Mouse (Mus musculus): ENCODE data around the gene Tnfaip8l2. TPM values are rescaled to one million over a fixed set of nuclear protein-coding genes. Genes with fewer than 3 reads are reported as not detected.
"Not testable (repeated sequence)": the region's sequence is repeated elsewhere in the genome, so short reads cannot be mapped to it uniquely, and the experiment has no call there.

The Tnfaip8l2 gene
- polyA plus RNA-seq, 1 experiment from 2014 or later: 2.0 TPM

DNA sequence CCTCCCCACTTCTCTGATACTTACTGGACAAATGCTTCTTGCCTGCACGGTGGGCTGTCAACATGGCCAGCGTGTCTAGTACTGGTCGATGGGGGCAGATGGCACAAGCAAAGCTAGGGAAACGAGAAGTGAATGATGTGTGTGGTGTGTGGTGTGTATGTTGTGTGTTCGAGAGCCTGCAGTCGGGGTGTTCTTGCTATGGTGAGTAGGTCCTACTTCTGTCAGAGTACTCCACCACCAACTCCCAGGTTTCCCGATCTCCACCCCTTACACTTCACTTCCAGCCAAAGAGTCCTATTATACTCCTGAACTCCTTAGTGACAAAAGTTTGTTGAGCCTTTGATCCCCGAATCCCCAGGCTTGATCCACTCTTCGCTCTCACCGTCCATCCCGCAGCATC is 9.0 kb downstream of the Tnfaip8l2 start:
- H3K4me3 ChIP-seq (replicated peaks): peak overlapping the region; percentile 57
- no peaks in the 10 kb centered on the region for H3K9me3 ChIP-seq
- H3K4me2 ChIP-seq: peak overlapping the region; percentile 78
- WGBS: 59% methylated on average over 11 of the region's 11 CpGs
- peak overlapping the region; percentile 80 for H3K9ac ChIP-seq
- H3K4me1 ChIP-seq: peaks cover 16% of the 10 kb centered on the region
- H3K27ac ChIP-seq: peak overlapping the region; percentile 73; the same call in 1 of the 2 replicates
- no peaks in the 10 kb centered on the region for H3K27me3 ChIP-seq
- H3K36me3 ChIP-seq (replicated peaks): peaks cover 31% of the 10 kb centered on the region
- ATAC-seq (ENCODE audit: low FRiP score): peak; percentile 10; the same call in 1 of the 2 replicates

DNA sequence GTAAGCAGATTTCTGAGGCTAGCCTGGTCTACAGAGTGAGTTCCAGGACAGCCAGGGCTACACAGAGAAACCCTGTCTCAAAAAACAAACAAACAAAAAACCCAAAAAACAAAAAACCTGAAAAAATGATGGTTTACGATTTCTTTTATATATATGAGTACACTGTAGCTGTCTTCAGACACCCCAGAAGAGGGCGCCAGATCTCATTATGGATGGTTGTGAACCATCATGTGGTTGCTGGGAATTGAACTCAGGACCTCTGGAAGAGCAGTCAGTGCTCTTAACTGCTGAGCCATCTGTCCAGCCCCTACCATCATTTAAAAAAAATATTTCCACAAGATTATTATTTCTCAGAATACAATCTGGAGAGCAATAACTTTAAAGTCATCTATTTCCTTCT is 9.8 kb downstream of the Tnfaip8l2 start:
- ATAC-seq (ENCODE audit: low FRiP score); H3K4me3 ChIP-seq (replicated peaks); H3K4me2 ChIP-seq; H3K9me3 ChIP-seq; H3K27me3 ChIP-seq; H3K27ac ChIP-seq; H3K9ac ChIP-seq: not testable (repeated sequence)
- Histone ChIP-seq H3K36me3 (replicated peaks) (peaks cover 30% of the 10 kb centered on the region), H3K4me1 (peaks cover 16% of the 10 kb centered on the region)
- 82% methylated on average over 2 of the region's 2 CpGs for WGBS

DNA sequence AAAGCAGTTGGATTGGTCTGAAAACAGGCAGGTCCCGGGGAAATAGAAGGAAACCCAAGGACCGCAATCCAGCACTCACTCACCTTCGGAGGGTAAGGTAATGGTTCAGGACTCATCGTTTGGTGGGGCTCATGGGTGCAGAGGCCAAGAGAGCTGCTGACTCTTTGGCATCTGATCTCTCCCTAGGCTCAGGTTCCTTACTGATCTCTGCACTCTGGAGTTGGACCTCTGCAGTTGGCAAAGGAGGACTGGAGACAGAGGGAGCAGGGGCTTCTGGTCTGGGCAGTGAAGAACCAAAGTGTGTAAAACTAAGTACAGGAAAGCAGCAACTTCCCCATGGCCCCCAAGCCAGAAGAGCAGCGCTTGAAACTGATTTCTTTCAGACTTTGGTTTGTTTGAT is 12.1 kb downstream of the Tnfaip8l2 start:
- Histone ChIP-seq H3K9me3 (no peaks in the 10 kb centered on the region), H3K4me2 (no peak overlapping the region), H3K4me3 (replicated peaks) (no peak overlapping the region), H3K9ac (no peak overlapping the region), H3K27me3 (no peaks in the 10 kb centered on the region), H3K36me3 (replicated peaks) (peaks cover 30% of the 10 kb centered on the region), H3K27ac (no peak overlapping the region), H3K4me1 (peaks cover 10% of the 10 kb centered on the region)
- ATAC-seq (ENCODE audit: low FRiP score): no peak
- WGBS: 92% methylated on average over 5 of the region's 5 CpGs

DNA sequence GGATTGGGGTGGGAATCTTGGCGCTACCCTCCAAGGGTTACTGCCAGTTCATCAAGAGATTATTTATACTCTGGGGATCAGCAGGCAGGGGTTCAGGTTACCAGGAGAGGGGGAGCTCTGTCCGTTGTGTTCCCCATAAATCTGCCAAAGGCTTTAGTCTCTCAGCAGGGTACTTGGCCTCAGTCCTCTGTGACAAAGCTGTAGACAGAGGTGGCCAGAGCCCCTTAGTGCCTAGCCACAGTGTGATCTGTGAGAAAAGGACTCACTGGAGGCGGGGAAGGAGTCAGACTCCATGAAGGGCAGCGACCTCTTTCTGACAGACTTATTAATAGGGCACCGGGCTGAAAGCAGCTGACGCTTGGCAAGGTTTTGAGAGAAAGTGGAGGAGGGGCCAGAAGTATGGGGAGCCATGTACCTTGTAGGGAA is 12.9 kb downstream of the Tnfaip8l2 start:
- WGBS: 63% methylated on average over 6 of the region's 6 CpGs
- no peak overlapping the region for H3K4me3 ChIP-seq (replicated peaks)

DNA sequence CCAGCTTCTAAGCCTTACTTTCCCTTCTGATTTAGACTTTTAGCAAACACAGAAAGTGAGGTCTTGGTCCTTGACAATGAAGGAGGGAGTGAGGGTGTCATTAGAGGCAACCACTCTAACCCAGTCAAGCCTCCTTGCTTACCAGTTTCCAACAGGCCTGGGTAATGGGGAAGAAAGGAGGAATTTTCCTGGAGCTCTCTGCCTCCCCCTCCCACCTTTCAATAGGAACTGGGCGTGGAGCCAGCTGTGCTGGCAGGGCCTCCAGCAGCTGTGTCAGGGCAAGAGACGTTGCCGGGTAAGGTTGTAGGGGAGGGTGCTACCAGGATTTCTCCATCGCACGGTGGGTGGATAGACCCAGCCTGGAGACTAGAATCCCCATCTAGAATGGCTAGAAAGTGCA is 17.2 kb downstream of the Tnfaip8l2 start:
- no peak overlapping the region for H3K4me3 ChIP-seq (replicated peaks)
- H3K9ac ChIP-seq: no peak overlapping the region
- H3K27me3 ChIP-seq: no peaks in the 10 kb centered on the region
- H3K9me3 ChIP-seq: no peaks in the 10 kb centered on the region
- peaks cover 5% of the 10 kb centered on the region; the same call in 1 of the 2 replicates for H3K4me1 ChIP-seq
- H3K27ac ChIP-seq: 0 out of 2 replicates have a peak overlapping the region, but pooled peaks have one; percentile 31
- ATAC-seq (ENCODE audit: low FRiP score): no peak
- 46% methylated on average over 5 of the region's 5 CpGs for WGBS
- H3K36me3 ChIP-seq (replicated peaks): peaks cover 48% of the 10 kb centered on the region
- H3K4me2 ChIP-seq: no peak overlapping the region

More for the DNA sequence above, 12.9 kb downstream of the Tnfaip8l2 start:
- Histone ChIP-seq H3K4me1 (peaks cover 11% of the 10 kb centered on the region), H3K36me3 (replicated peaks) (peaks cover 30% of the 10 kb centered on the region), H3K4me2 (no peak overlapping the region), H3K27me3 (no peaks in the 10 kb centered on the region), H3K27ac (no peak overlapping the region), H3K9me3 (no peaks in the 10 kb centered on the region), H3K9ac (no peak overlapping the region; the same call in 1 of the 2 replicates)
- no peak for ATAC-seq (ENCODE audit: low FRiP score)

DNA sequence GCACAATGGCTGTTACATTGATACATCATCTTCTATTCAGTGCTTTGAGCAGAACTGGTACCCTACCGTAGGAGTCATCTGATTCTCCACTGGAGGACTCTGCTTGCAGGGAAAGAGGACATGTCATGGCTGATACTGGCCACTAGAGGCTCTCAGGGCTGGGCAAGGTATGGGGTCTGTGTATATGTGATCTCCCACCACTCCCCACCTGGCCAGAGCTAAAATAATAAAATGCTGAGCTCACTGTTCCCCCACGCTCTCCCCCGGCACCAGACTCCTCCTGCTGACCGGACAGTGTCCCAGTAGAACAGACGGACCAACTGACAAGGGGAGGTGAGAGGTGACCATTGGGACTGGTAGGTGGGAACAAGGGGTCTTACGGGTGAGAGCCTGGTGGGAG is 17.9 kb downstream of the Tnfaip8l2 start, which contains the start of gene Tmod4:
Tmod4 (plus strand) TSS at position 231 of the 400 bp plus-strand sequence.
- no peaks in the 10 kb centered on the region for H3K27me3 ChIP-seq
- H3K4me1 ChIP-seq: peaks cover 5% of the 10 kb centered on the region; the same call in 1 of the 2 replicates
- WGBS: 61% methylated on average over 6 of the region's 6 CpGs
- H3K4me2 ChIP-seq: no peak within 1 kb of the TSS
- no peaks in the 10 kb centered on the region for H3K9me3 ChIP-seq
- H3K36me3 ChIP-seq (replicated peaks): peaks cover 49% of the 10 kb centered on the region
- ATAC-seq (ENCODE audit: low FRiP score): peak; percentile 37; the same call in 1 of the 2 replicates
- no peak within 1 kb of the TSS for H3K9ac ChIP-seq
- 0 out of 2 replicates have a peak within 1 kb of the TSS, but pooled peaks have one; percentile 31 for H3K27ac ChIP-seq
- H3K4me3 ChIP-seq (replicated peaks): no peak within 1 kb of the TSS

DNA sequence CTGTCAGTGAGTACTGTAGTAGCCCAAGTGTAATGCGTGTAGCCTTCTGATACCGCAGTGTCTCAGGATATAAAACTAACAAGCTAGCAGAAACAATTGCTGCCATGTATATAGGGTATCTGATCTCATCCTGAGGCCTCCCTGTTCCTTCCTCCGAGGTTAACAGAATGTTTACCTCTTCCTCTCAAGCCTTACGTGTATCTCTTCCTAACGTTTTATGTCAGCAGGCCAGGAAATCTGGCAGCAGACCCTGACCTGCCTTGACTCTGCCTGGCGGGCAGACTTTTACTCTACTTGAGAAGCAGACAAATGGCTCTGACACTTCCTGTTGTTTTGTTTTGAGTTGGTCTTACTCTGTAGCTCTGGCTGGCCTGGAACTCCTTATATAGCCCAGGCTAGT is 20.6 kb downstream of the Tnfaip8l2 start:
- Histone ChIP-seq H3K36me3 (replicated peaks) (peaks cover 60% of the 10 kb centered on the region), H3K4me1 (peaks cover 5% of the 10 kb centered on the region; the same call in 1 of the 2 replicates), H3K9me3 (no peaks in the 10 kb centered on the region), H3K27me3 (no peaks in the 10 kb centered on the region), H3K9ac (no peak overlapping the region), H3K4me3 (replicated peaks) (no peak overlapping the region), H3K27ac (no peak overlapping the region), H3K4me2 (no peak overlapping the region)
- WGBS: 89% methylated on average over 6 of the region's 6 CpGs
- no peak for ATAC-seq (ENCODE audit: low FRiP score)

DNA sequence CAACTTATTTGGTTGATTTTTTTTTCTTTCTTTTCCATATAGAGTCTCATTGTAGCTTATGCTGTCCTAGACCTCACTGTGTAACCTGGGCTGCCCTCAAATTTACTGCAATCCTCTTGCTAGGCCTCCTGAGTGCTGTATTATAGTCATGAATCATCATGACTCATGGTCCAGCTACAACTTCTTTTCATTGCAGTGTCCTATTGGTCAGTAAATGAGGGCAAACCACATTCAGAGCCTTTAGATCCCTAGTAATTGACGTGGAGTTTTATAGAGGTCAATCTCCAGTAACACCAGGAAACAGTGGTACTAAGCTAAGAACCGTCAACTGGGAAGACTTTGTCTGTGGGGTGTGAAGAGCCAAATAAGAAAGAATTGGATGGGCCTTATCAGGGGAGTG is 24.4 kb downstream of the Tnfaip8l2 start:
- ATAC-seq (ENCODE audit: low FRiP score): no peak
- no peak overlapping the region for H3K27ac ChIP-seq
- H3K9me3 ChIP-seq: no peaks in the 10 kb centered on the region
- H3K9ac ChIP-seq: no peak overlapping the region
- H3K4me2 ChIP-seq: no peak overlapping the region
- H3K27me3 ChIP-seq: no peaks in the 10 kb centered on the region
- H3K4me3 ChIP-seq (replicated peaks): no peak overlapping the region
- H3K4me1 ChIP-seq: peaks cover 2% of the 10 kb centered on the region
- 93% methylated on average over 2 of the region's 2 CpGs for WGBS
- H3K36me3 ChIP-seq (replicated peaks): peaks cover 73% of the 10 kb centered on the region

DNA sequence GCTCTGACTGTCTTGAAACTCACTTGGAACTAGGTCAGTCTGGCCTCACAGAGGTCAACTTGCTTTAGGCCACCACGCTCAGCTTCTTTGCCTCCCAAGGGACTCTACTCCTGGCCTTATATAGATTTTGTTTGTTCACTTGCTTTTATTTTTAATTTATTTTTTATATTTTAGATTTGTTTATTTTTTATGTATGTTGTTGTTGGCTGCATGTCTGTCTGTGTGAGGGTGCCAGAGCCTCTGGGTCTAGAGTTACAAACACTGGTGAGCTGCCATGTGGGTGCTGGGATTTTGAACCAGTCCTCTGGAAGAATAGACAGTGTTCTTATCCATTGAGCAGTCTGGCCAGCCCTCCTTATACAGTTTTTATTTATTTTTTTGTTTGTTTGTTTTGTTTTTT is 29.4 kb downstream of the Tnfaip8l2 start:
- Histone ChIP-seq H3K9me3 (no peaks in the 10 kb centered on the region), H3K4me1 (peaks cover 11% of the 10 kb centered on the region), H3K4me2 (peak overlapping the region; percentile 46), H3K27ac (no peak overlapping the region), H3K4me3 (replicated peaks) (no peak overlapping the region; the same call in 1 of the 2 replicates), H3K9ac (no peak overlapping the region), H3K36me3 (replicated peaks) (peaks cover 28% of the 10 kb centered on the region), H3K27me3 (no peaks in the 10 kb centered on the region)
- ATAC-seq (ENCODE audit: low FRiP score): no peak
- WGBS: 91% methylated on average over 1 of the region's 1 CpGs

DNA sequence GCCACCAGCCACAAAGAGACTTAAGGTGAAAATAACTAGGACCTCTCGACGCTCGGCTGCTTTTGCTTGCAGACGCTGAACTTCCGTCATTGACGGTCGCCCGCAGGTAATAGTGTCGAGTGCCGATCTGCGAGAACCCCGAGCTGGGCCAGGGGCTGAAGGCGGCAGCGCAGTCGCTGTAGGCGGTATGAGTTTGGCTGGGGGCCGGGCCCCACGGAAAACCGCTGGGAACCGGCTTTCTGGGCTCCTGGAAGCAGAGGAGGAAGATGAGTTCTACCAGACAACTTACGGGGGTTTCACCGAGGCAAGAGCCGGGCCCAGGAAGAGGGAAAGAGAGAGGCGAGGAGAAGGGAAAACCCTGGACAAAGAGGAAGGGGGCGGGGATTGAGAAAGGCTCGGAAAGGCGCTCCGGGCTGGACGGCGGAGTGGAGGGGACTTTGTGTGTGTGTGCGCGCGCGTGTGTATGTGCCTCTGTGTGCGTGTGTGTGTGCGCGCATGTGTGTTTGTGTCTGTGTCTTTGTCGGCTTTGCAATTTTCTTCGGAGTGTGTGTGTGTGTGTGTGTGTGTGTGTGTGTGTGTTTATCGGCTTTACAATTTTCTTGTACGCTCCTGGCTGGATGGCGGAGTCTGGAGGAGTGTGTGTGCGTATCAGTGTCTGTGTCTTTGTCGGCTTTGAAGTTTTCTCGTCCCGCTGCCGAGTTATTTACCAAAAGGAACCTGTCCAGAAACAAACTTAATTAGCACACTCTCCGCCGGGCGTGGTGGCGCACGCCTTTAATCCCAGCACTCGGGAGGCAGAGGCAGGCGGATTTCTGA is 31.0 kb downstream of the Tnfaip8l2 start, which contains the start of gene Vps72:
Vps72 (plus strand) TSS at position 112 of the 816 bp plus-strand sequence.
- Histone ChIP-seq H3K27ac (peak within 1 kb of the TSS; percentile 99), H3K9ac (peak within 1 kb of the TSS; percentile 82), H3K4me2 (peak within 1 kb of the TSS; percentile 46), H3K36me3 (replicated peaks) (peaks cover 17% of the 10 kb centered on the region), H3K27me3 (no peaks in the 10 kb centered on the region), H3K4me3 (replicated peaks) (peak within 1 kb of the TSS; percentile 74), H3K9me3 (no peaks in the 10 kb centered on the region), H3K4me1 (peaks cover 11% of the 10 kb centered on the region)
- ATAC-seq (ENCODE audit: low FRiP score): peak; percentile 80
- WGBS: 1% methylated on average over 53 of the region's 54 CpGs

DNA sequence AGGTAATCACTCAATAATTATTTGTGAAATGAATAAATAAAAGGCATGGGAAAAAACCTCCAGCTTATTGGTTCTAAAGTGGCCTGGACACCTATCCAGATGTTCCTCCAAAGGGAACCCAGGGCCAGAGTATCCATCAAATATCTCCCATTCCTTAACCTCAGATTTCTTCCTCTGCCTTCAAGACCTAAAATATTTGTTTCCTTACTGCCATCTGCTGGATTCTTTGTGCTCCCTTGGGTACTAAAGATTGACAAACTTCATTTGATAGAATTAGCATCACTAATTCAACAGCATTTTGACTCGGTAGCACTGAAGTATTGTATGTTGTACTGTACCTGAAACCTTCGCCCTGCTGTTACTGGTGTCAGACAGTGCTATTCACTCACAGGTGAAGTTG is 34.3 kb downstream of the Tnfaip8l2 start:
- Histone ChIP-seq H3K4me2 (no peak overlapping the region), H3K4me1 (peaks cover 21% of the 10 kb centered on the region), H3K27ac (no peak overlapping the region), H3K4me3 (replicated peaks) (no peak overlapping the region), H3K9ac (no peak overlapping the region), H3K36me3 (replicated peaks) (peaks cover 5% of the 10 kb centered on the region), H3K27me3 (no peaks in the 10 kb centered on the region), H3K9me3 (no peaks in the 10 kb centered on the region)
- ATAC-seq (ENCODE audit: low FRiP score): no peak
- 72% methylated on average over 2 of the region's 2 CpGs for WGBS

DNA sequence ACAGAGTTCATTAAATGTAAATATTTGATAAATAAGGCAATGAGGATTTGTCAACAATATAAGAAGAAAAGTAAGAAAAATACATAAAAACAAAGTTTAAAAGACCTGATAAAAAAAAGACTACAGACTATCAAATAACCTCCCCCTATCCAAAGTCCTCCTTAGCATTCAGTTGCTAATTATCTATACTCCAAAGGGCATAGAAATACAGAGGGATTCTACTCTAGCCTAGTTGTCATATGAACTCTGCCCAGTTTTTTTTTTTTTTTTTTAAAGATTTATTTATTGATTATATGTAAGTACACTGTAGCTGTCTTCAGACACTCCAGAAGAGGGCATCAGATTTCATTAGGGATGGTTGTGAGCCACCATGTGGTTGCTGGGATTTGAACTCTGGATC is 34.9 kb downstream of the Tnfaip8l2 start:
- H3K27ac ChIP-seq; H3K27me3 ChIP-seq; H3K36me3 ChIP-seq (replicated peaks); H3K9me3 ChIP-seq; H3K9ac ChIP-seq; ATAC-seq (ENCODE audit: low FRiP score): not testable (repeated sequence)
- Histone ChIP-seq H3K4me2 (peak overlapping the region; percentile 60), H3K4me1 (peaks cover 15% of the 10 kb centered on the region), H3K4me3 (replicated peaks) (peak overlapping the region; percentile 97)
